27 mouse cellular contexts compared by ENCODE assay signal in genomic region chr6:39916514-39916913, GRCm38 (mm10). TPM values are rescaled to one million over a fixed set of nuclear protein-coding genes. Genes with fewer than 3 reads are reported as not detected.
DNase-seq lines count a peak whose midpoint lies in the region; ATAC-seq lines count a peak whose summit lies in the region.
"Had no signal": no experiment of that assay in that cellular context is flagged by ENCODE, and none has a peak within 500 bp of the region (broad histone marks: within the 10 kb centered on the region; RNA-seq: fewer than 3 reads in every experiment).

No protein-coding gene starts in this region.

- no peaks in the 10 kb centered on the region for H3K9me3 ChIP-seq in hindbrain, embryonic 13.5 days
- no peaks in the 10 kb centered on the region for H3K9me3 ChIP-seq in hindbrain, embryonic 12.5 days (replicated peaks)
- H3K9me3 ChIP-seq in midbrain, embryonic 10.5 days (replicated peaks) = no peaks in the 10 kb centered on the region
- H3K9me3 ChIP-seq in midbrain, embryonic 16.5 days (replicated peaks; ENCODE audit: control insufficient read depth, low read length, poor library complexity, severe bottlenecking) = no peaks in the 10 kb centered on the region
- H3K9me3 ChIP-seq: embryonic facial prominence, embryonic 10.5 days; embryonic facial prominence, embryonic 13.5 days; forebrain, embryonic 12.5 days; forebrain, embryonic 15.5 days; heart, embryonic 12.5 days; heart, embryonic 15.5 days had no signal

- WGBS in hindbrain, embryonic 13.5 days = 83% methylated on average over 4 of the region's 4 CpGs
- 78% methylated on average over 4 of the region's 4 CpGs for WGBS in hindbrain, embryonic 12.5 days
- 94% methylated on average over 4 of the region's 4 CpGs for WGBS in midbrain, embryonic 10.5 days
- WGBS in midbrain, embryonic 16.5 days = 83% methylated on average over 4 of the region's 4 CpGs

- peaks cover 29% of the 10 kb centered on the region for H3K4me1 ChIP-seq in hindbrain, embryonic 13.5 days (replicated peaks)
- H3K4me1 ChIP-seq in hindbrain, embryonic 12.5 days = peaks cover 18% of the 10 kb centered on the region
- peaks cover 16% of the 10 kb centered on the region for H3K4me1 ChIP-seq in midbrain, embryonic 10.5 days
- peaks cover 12% of the 10 kb centered on the region for H3K4me1 ChIP-seq in midbrain, embryonic 16.5 days (ENCODE audit: control insufficient read depth, insufficient read depth, low read length)
- H3K4me1 ChIP-seq: embryonic facial prominence, embryonic 10.5 days; embryonic facial prominence, embryonic 13.5 days; heart, embryonic 12.5 days; heart, embryonic 15.5 days had no signal

- peak overlapping the region; percentile 59; the same call in 1 of the 2 replicates for H3K27ac ChIP-seq in hindbrain, embryonic 13.5 days
- no peak overlapping the region for H3K27ac ChIP-seq in hindbrain, embryonic 12.5 days
- H3K27ac ChIP-seq in midbrain, embryonic 10.5 days (replicated peaks) = peak overlapping the region; percentile 61
- H3K27ac ChIP-seq in midbrain, embryonic 16.5 days (ENCODE audit: low read length) = no peak overlapping the region
- H3K27ac ChIP-seq: embryonic facial prominence, embryonic 10.5 days; embryonic facial prominence, embryonic 13.5 days; forebrain, embryonic 12.5 days; gastrocnemius, adult 2 months; heart, embryonic 15.5 days; hindbrain, postnatal 0 days had no signal

- no peaks in the 10 kb centered on the region for H3K36me3 ChIP-seq in hindbrain, embryonic 13.5 days
- no peaks in the 10 kb centered on the region for H3K36me3 ChIP-seq in hindbrain, embryonic 12.5 days
- H3K36me3 ChIP-seq in midbrain, embryonic 10.5 days = no peaks in the 10 kb centered on the region
- no peaks in the 10 kb centered on the region for H3K36me3 ChIP-seq in midbrain, embryonic 16.5 days (ENCODE audit: control insufficient read depth, insufficient read depth, low read length)
- H3K36me3 ChIP-seq: embryonic facial prominence, embryonic 10.5 days; embryonic facial prominence, embryonic 13.5 days; forebrain, embryonic 12.5 days; forebrain, embryonic 15.5 days; heart, embryonic 12.5 days; heart, embryonic 15.5 days had no signal

- DNase-seq in midbrain, embryonic 10.5 days (ENCODE audit: low spot score) = no peak
- DNase-seq in Muller cell, postnatal 12 days (ENCODE audit: inconsistent ontology term) = peak; percentile 21
- DNase-seq in heart, adult 11 months = no peak
- DNase-seq: adrenal gland, postnatal 10 days; adrenal gland, postnatal 36 days; cerebellum, adult 11 months; gastrocnemius, adult 2 months; gastrocnemius, postnatal 14 days; heart, adult 18-20 months; heart, postnatal 10 days; heart, postnatal 36 days had no signal

- no peak for ATAC-seq in hindbrain, embryonic 13.5 days (ENCODE audit: low FRiP score)
- ATAC-seq in hindbrain, embryonic 12.5 days (ENCODE audit: low FRiP score) = no peak
- no peak for ATAC-seq in midbrain, embryonic 16.5 days
- ATAC-seq: CD4-positive, CD25-positive, alpha-beta regulatory T cell, adult 4 months; forebrain, embryonic 15.5 days; hindbrain, postnatal 0 days; inflammation-experienced regulatory T-cells, adult 6 months; intestine, embryonic 16.5 days; Patski had no signal

- H3K27me3 ChIP-seq in hindbrain, embryonic 13.5 days = no peaks in the 10 kb centered on the region
- no peaks in the 10 kb centered on the region for H3K27me3 ChIP-seq in hindbrain, embryonic 12.5 days
- no peaks in the 10 kb centered on the region for H3K27me3 ChIP-seq in midbrain, embryonic 10.5 days (ENCODE audit: low read depth, poor library complexity, severe bottlenecking)
- H3K27me3 ChIP-seq in midbrain, embryonic 16.5 days (ENCODE audit: control insufficient read depth, insufficient read depth, low read depth, low read length) = no peaks in the 10 kb centered on the region
- H3K27me3 ChIP-seq: embryonic facial prominence, embryonic 13.5 days; forebrain, embryonic 12.5 days; forebrain, embryonic 15.5 days; heart, embryonic 12.5 days; heart, embryonic 15.5 days had no signal

- H3K4me3 ChIP-seq in hindbrain, embryonic 13.5 days = no peak overlapping the region
- H3K4me3 ChIP-seq in hindbrain, embryonic 12.5 days = no peak overlapping the region
- H3K4me3 ChIP-seq in midbrain, embryonic 10.5 days = no peak overlapping the region
- no peak overlapping the region for H3K4me3 ChIP-seq in midbrain, embryonic 16.5 days (ENCODE audit: low read depth, low read length)
- H3K4me3 ChIP-seq: embryonic facial prominence, embryonic 10.5 days; embryonic facial prominence, embryonic 13.5 days; erythroblast, embryonic 14.5 days; forebrain, embryonic 12.5 days; forebrain, embryonic 15.5 days; gastrocnemius, adult 2 months; heart, embryonic 12.5 days; heart, embryonic 15.5 days had no signal

- H3K9ac ChIP-seq in hindbrain, embryonic 13.5 days = no peak overlapping the region
- no peak overlapping the region for H3K9ac ChIP-seq in hindbrain, embryonic 12.5 days
- no peak overlapping the region for H3K9ac ChIP-seq in midbrain, embryonic 16.5 days (ENCODE audit: low read depth, low read length)
- H3K9ac ChIP-seq: embryonic facial prominence, embryonic 13.5 days; forebrain, embryonic 12.5 days; forebrain, embryonic 15.5 days; heart, embryonic 12.5 days; heart, embryonic 15.5 days; hindbrain, embryonic 14.5 days had no signal

- no peak overlapping the region for H3K4me2 ChIP-seq in hindbrain, embryonic 13.5 days
- H3K4me2 ChIP-seq in hindbrain, embryonic 12.5 days (replicated peaks) = no peak overlapping the region
- H3K4me2 ChIP-seq in midbrain, embryonic 16.5 days (ENCODE audit: low read length) = no peak overlapping the region
- H3K4me2 ChIP-seq: embryonic facial prominence, embryonic 13.5 days; forebrain, embryonic 12.5 days; forebrain, embryonic 15.5 days; heart, embryonic 12.5 days; heart, embryonic 15.5 days; hindbrain, embryonic 14.5 days had no signal

RNA-seq across cellular contexts. Expression of gene Tmem178b, which starts 43.4 kb away (rescaled TPM):
- 29.8 and 31.9 TPM in 2 replicates for polyA plus RNA-seq in hindbrain, embryonic 13.5 days (2015; fragmentation: Nextera tagmentation; extraction: Ambion mirVana)
- polyA plus RNA-seq in hindbrain, embryonic 12.5 days (2016; fragmentation: Nextera tagmentation; extraction: Ambion mirVana) = 17.1 and 19.4 TPM in 2 replicates
- 1.8 and 4.1 TPM in 2 replicates for polyA plus RNA-seq in midbrain, embryonic 10.5 days (2016; fragmentation: Nextera tagmentation; extraction: Ambion mirVana)
- 32.8 and 36.2 TPM in 2 replicates for polyA plus RNA-seq in midbrain, embryonic 16.5 days (2015; fragmentation: Nextera tagmentation; extraction: Ambion mirVana)
- polyA plus RNA-seq: erythroblast, embryonic 14.5 days; inflammation-experienced regulatory T-cells, adult 6 months; Patski had no signal

Comparison
In these comparisons a context has a peak if more than half of its experiments do, and no peak if none do; other contexts are left out.
1. H3K27ac ChIP-seq: peak in hindbrain, embryonic 13.5 days (single experiment) and midbrain, embryonic 10.5 days (single experiment); none in hindbrain, embryonic 12.5 days (single experiment) and midbrain, embryonic 16.5 days (single experiment).